Mouse (Mus musculus): Measurements from ENCODE around the gene Trim34b.

DNA sequence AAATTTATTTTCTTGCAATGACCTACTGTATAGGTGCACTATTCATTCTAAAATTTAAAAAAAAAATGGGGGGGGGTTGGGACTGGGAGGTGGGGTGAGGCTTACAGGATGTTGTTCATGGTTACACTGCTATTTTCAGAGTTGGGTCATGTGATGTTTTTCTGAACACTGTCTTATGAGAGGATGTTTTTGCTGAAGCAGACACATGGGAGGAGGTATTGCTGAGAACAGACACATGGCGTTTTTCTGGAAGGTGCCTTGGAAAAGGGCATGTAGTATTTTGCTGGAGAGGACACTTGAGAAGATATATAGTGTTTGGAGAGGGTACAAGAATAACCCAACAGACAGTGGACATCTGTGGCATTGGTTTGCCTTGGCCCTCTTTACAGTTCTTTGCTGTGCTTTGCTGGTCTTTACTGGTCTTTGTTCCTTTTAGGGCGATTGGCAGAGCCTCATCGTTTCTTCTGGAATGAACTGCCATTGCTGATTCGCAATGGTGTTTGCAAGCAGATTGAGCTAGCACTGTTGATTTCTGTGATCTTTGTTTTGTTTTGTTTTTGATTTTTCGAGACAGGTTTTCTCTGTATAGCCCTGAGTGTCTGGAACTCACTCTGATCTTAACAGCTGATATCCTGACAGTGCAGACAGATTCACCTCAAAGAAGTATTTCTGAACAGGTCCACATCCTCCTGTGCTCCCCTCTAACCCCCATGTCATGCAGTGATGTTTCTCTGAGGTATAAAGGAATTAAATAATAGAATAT lies 37.5 kb upstream of the Trim34b start:
- TF ChIP-seq CTCF (IDR thresholded peaks at IDR 0.05 in 2 of 3, conservative IDR thresholded peaks at IDR 0.05 in 1 of 3; ENCODE audit: control insufficient read depth in 1 of 3, insufficient read depth in 1 of 3, low read depth in 2 of 3, low read length in 3 of 3, poor library complexity in 1 of 3, severe bottlenecking in 1 of 3) (no peak), ETS1 (IDR thresholded peaks at IDR 0.05; ENCODE audit: low read depth, low read length) (no peak), POLR2A (IDR thresholded peaks at IDR 0.05; ENCODE audit: control insufficient read depth in 1 of 2, insufficient read depth in 1 of 2, low read depth in 1 of 2, low read length in 2 of 2, poor library complexity in 1 of 2) (no peak), EP300 (IDR thresholded peaks at IDR 0.05; ENCODE audit: low read depth in 1 of 2, low read length in 2 of 2) (no peak), GABPA (IDR thresholded peaks at IDR 0.05; ENCODE audit: low read depth, low read length) (no peak)

Measured in MEL (cell line).